In genomic region chr5:22963300-22963699, GRCm38 (mm10) we compare ENCODE assay signal across 16 mouse cellular contexts.
DNase-seq lines count a peak whose midpoint lies in the region; ATAC-seq and TF ChIP-seq lines count a peak whose summit lies in the region.
"Had no signal": no experiment of that assay in that cellular context is flagged by ENCODE, and none has a peak within 500 bp of the region (broad histone marks: within the 10 kb centered on the region; RNA-seq: fewer than 3 reads in every experiment).

No protein-coding gene starts in this region.

- dilution Hi-C loops in CH12.LX (cut with MboI; ENCODE audit: extremely low pct_ligation_motif_present, extremely low pct_unique_long_range_greater_than_20kb, low sequenced_read_pairs) = no loop called here

- H3K79me2 ChIP-seq in CH12.LX (replicated peaks; ENCODE audit: control insufficient read depth, extremely low read depth, insufficient read depth, poor library complexity, severe bottlenecking) = no peaks in the 10 kb centered on the region

- intact Hi-C loops in heart, postnatal 36 days (cut with DNase I) = loop anchor here (1.0 kb wide), 1 partner anchor 261 kb away; no protein-coding TSS in a partner anchor
- intact Hi-C loops in left cerebral cortex, postnatal 10 days (cut with DNase I) = no loop called here

- no peak overlapping the region for H3K4me3 ChIP-seq in layer of hippocampus, adult 2 months
- no peak overlapping the region for H3K4me3 ChIP-seq in CH12.LX (replicated peaks in 1 of 3; ENCODE audit: low read depth in 2 of 3, low read length in 2 of 3, poor library complexity in 1 of 3)
- H3K4me3 ChIP-seq: forebrain, embryonic 10.5 days; heart, embryonic 15.5 days; liver, embryonic 12.5 days had no signal

- CTCF ChIA-PET in Patski (lab: Charles Lee) = no interaction called here

- no peak overlapping the region for H3K4me2 ChIP-seq in CH12.LX (ENCODE audit: insufficient read depth, low read depth, poor library complexity, severe bottlenecking)
- H3K4me2 ChIP-seq: heart, embryonic 15.5 days; hindbrain, embryonic 14.5 days; liver, embryonic 12.5 days had no signal

- POLR2A ChIA-PET in Patski (lab: Charles Lee) = no interaction called here

- H3K9me3 ChIP-seq in CH12.LX (replicated peaks; ENCODE audit: low read length) = no peaks in the 10 kb centered on the region
- H3K9me3 ChIP-seq: forebrain, embryonic 10.5 days; heart, embryonic 15.5 days; liver, embryonic 12.5 days had no signal

- H3K27me3 ChIP-seq in CH12.LX (replicated peaks) (no peaks in the 10 kb centered on the region), Patski (no peaks in the 10 kb centered on the region)
- H3K27me3 ChIP-seq: heart, embryonic 15.5 days; liver, embryonic 12.5 days had no signal

- no peak for TF ChIP-seq POLR2A in CH12.LX (IDR thresholded peaks at IDR 0.05; ENCODE audit: low read depth, low read length)

- in situ Hi-C loops in CH12.LX (cut with MboI; ENCODE audit: low pct_ligation_motif_present, low pct_unique_long_range_greater_than_20kb, low sequenced_read_pairs) (loop anchor here (25.0 kb wide), 1 partner anchor 249 kb away; no protein-coding TSS in a partner anchor), Patski (cut with MboI; ENCODE audit: low pct_unique_long_range_greater_than_20kb) (no loop called here)

- peak; percentile 47 for TF ChIP-seq RAD21 in CH12.LX (IDR thresholded peaks at IDR 0.05; ENCODE audit: low read depth, low read length)

- peak; percentile 4 to 6 for DNase-seq in heart, postnatal 36 days
- no peak for DNase-seq in heart, adult 8-10 months (ENCODE audit: low spot score)
- DNase-seq in layer of hippocampus, adult 2 months (ENCODE audit: low spot score in 2 of 2) = peak in 1 of 2 experiments; percentile 2
- no peak for DNase-seq in layer of hippocampus, adult 18-20 months (ENCODE audit: low spot score in 2 of 2)
- DNase-seq in CH12.LX (ENCODE audit: extremely low read depth) = peak; percentile 18
- no peak for DNase-seq in Patski (ENCODE audit: low read depth, low spot score)
- no peak for DNase-seq in left cerebral cortex, postnatal 10 days (ENCODE audit: extremely low spot score in 1 of 2, low spot score in 2 of 2)
- no peak for DNase-seq in embryo, embryonic 9.5 days (ENCODE audit: extremely low spot score)
- DNase-seq: gastrocnemius, postnatal 25 days; kidney, postnatal 25 days; left cerebral cortex, postnatal 4 days; lung, postnatal 14 days had no signal

- no peaks in the 10 kb centered on the region for H3K36me3 ChIP-seq in CH12.LX (replicated peaks in 1 of 2; ENCODE audit: control insufficient read depth in 1 of 2, insufficient read depth in 1 of 2, low read length in 1 of 2)
- H3K36me3 ChIP-seq: forebrain, embryonic 10.5 days; heart, embryonic 15.5 days; liver, embryonic 12.5 days had no signal

- H3K27ac ChIP-seq in layer of hippocampus, adult 2 months = no peak overlapping the region
- H3K27ac ChIP-seq in CH12.LX (ENCODE audit: insufficient read depth, low read depth) = no peak overlapping the region
- H3K27ac ChIP-seq: forebrain, embryonic 10.5 days; heart, embryonic 15.5 days; hindbrain, embryonic 14.5 days; liver, embryonic 12.5 days had no signal

- no peak for ATAC-seq in Patski
- ATAC-seq: liver, embryonic 12.5 days had no signal

- peak; percentile 66 for TF ChIP-seq CTCF in layer of hippocampus, adult 2 months (conservative IDR thresholded peaks at IDR 0.05)
- TF ChIP-seq CTCF in CH12.LX (conservative IDR thresholded peaks at IDR 0.05 in 1 of 2, IDR thresholded peaks at IDR 0.05 in 1 of 2; ENCODE audit: low read depth in 2 of 2, low read length in 2 of 2) = peak in 1 of 2 experiments; percentile 66; a peak in 3 of 4 replicates
- peak; percentile 46 for TF ChIP-seq CTCF in Patski (IDR thresholded peaks at IDR 0.05)

- TF ChIP-seq EP300 in CH12.LX (IDR thresholded peaks at IDR 0.05; ENCODE audit: low read length) = no peak

- H3K4me1 ChIP-seq in CH12.LX (ENCODE audit: control insufficient read depth in 1 of 2, insufficient read depth in 2 of 2) = no peaks in the 10 kb centered on the region
- H3K4me1 ChIP-seq: heart, embryonic 15.5 days; liver, embryonic 12.5 days had no signal

- no peak overlapping the region for H3K9ac ChIP-seq in CH12.LX (ENCODE audit: insufficient read depth, low read depth)
- H3K9ac ChIP-seq: heart, embryonic 15.5 days; hindbrain, embryonic 14.5 days; liver, embryonic 12.5 days had no signal

TF ChIP-seq in CH12.LX, 34 proteins besides CTCF, POLR2A, EP300 and RAD21:
- TF ChIP-seq NELFE (IDR thresholded peaks at IDR 0.05; ENCODE audit: low read depth, low read length) = no peak
- peak; percentile 75 for TF ChIP-seq SMC3 (IDR thresholded peaks at IDR 0.05; ENCODE audit: low read depth, low read length)

Comparison
In these comparisons a context has a peak if more than half of its experiments do, and no peak if none do; other contexts are left out.
1. DNase-seq: peak in heart, postnatal 36 days (2 of 2) and CH12.LX (single experiment); none in heart, adult 8-10 months (single experiment), layer of hippocampus, adult 18-20 months (0 of 2), Patski (single experiment), left cerebral cortex, postnatal 10 days (0 of 2) and embryo, embryonic 9.5 days (single experiment).